Mouse (Mus musculus): ENCODE measurements around the gene Myl9. TPM values are rescaled to one million over a fixed set of nuclear protein-coding genes. Genes with fewer than 3 reads are reported as not detected.

Gene Myl9
- 86.0 and 147 TPM in 2 replicates for polyA plus RNA-seq (2012; rRNA removed)

DNA sequence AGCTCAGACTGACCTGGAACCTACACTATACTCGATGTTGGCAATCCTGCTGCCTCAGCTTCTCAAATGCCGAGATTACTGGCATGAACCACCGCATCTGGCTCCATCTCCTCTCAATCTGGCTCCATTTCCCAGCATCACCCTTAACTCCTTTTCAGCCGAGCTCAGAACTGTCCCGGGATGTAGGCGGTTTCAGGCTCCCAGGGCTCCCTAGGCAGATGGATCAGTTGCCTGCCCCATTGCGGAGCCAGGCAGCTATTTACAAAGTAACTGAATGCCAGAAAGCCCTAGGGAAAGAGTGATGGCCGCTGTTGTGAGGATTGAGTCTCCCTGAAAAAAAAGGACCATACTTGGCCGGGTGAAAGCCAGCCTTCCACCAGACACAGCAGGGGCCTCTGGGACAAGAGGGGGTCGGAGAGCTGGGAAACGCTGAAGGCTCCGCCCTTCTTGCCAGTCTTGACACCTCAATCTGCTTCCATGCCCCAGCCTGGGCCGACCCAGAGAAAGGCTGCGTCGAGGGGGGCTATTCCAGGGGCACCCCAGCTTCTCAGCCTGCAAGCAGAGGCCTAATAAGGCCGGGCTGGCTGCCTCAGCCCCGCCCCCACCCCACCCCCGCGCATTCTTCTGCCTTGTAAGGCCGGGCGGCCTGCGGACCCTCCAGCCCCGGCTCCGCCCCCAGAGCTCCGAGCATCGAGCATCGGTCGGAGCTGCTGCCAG lies at the start of gene Myl9:
Gene Myl9 (plus strand): TSS at position 683 of the 717 bp plus-strand sequence.

Other genes starting within 250 kb of the Myl9 start
- gene Aar2, start 227.8 kb upstream of the Myl9 start, polyA plus RNA-seq (2012; rRNA removed), result 24.6 and 37.5 TPM in 2 replicates
- gene Dlgap4, start 161.7 kb upstream of the Myl9 start, polyA plus RNA-seq (2012; rRNA removed), result 128 and 217 TPM in 2 replicates
- gene Tgif2, start 64.6 kb downstream of the Myl9 start, polyA plus RNA-seq (2012; rRNA removed), result 61.3 and 63.7 TPM in 2 replicates
- 3.0 and 5.1 TPM in 2 replicates for gene 4930518I15Rik, start 82.5 kb downstream of the Myl9 start, polyA plus RNA-seq (2012; rRNA removed)
- gene Rab5if, start 87.7 kb downstream of the Myl9 start, polyA plus RNA-seq (2012; rRNA removed), result 90.3 and 109 TPM in 2 replicates
- 0.43 and 0.50 TPM in 2 replicates for gene Sla2, start 111.8 kb downstream of the Myl9 start, polyA plus RNA-seq (2012; rRNA removed)
- 26.6 and 51.0 TPM in 2 replicates for gene Ndrg3, start 216.6 kb downstream of the Myl9 start, polyA plus RNA-seq (2012; rRNA removed)
- 41.0 and 50.2 TPM in 2 replicates for gene Dsn1, start 231.7 kb downstream of the Myl9 start, polyA plus RNA-seq (2012; rRNA removed)